Mouse (Mus musculus) kidney, embryonic 14.5 days (tissue): ENCODE data around the gene En1. TPM values are rescaled to one million over a fixed set of nuclear protein-coding genes. Genes with fewer than 3 reads are reported as not detected.

Experiments used
- ATAC-seq: fragments of 200-750 bp; cut with Nextera tagmentation; 2 replicates; pipeline ENCODE4 v1.8.0; 2017; ENCODE audit warnings: moderate number of reproducible peaks, mild to moderate bottlenecking, moderate TSS enrichment, moderate library complexity; ENCODE audit not compliant: low FRiP score, low TSS enrichment
- H3K27ac ChIP-seq: fragments of 300-500 bp; sonication (generic); 2 replicates; pipeline ENCODE4 v1.5.1; 2014; ENCODE audit warnings: low read depth, mild to moderate bottlenecking, low read length, moderate library complexity, mixed read lengths
- H3K27me3 ChIP-seq: fragments of 300-500 bp; sonication (generic); 2 replicates; pipeline ENCODE4 v1.6.1; 2014; ENCODE audit warnings: mild to moderate bottlenecking, low read length; ENCODE audit not compliant: control insufficient read depth, insufficient read depth
- H3K36me3 ChIP-seq: fragments of 300-500 bp; sonication (generic); 2 replicates; pipeline ENCODE4 v1.6.1; 2014; ENCODE audit warnings: low read length, mixed read lengths; ENCODE audit not compliant: control insufficient read depth, insufficient read depth
- H3K4me1 ChIP-seq: fragments of 300-500 bp; sonication (generic); 2 replicates; pipeline ENCODE4 v1.6.1; 2014; ENCODE audit warnings: low read length, mixed read lengths; ENCODE audit not compliant: control insufficient read depth, insufficient read depth
- H3K4me2 ChIP-seq: fragments of 300-500 bp; sonication (generic); replicated peaks from 2 replicates; pipeline ENCODE4 v1.6.1; 2014; ENCODE audit warnings: low read depth, mild to moderate bottlenecking, low read length
- H3K4me3 ChIP-seq: fragments of 300-500 bp; sonication (generic); 2 replicates; pipeline ENCODE4 v1.5.1; 2014; ENCODE audit warnings: mild to moderate bottlenecking, low read length
- H3K9ac ChIP-seq: fragments of 300-500 bp; sonication (generic); 2 replicates; pipeline ENCODE4 v1.6.1; 2014; ENCODE audit warnings: low read depth, mild to moderate bottlenecking, low read length, moderate library complexity
- H3K9me3 ChIP-seq: fragments of 300-500 bp; sonication (generic); 2 replicates; pipeline ENCODE4 v1.6.1; 2016; ENCODE audit warnings: low read length; ENCODE audit not compliant: control insufficient read depth
- WGBS: fragments of 180-500 bp; shearing (Covaris S2); extraction: QIAGEN DNeasy Blood & Tissue Kit; methylation state at CpG from one replicate; pipeline ENCODE4 v1.1.7; 2014; 5-methylcytosine and 5-hydroxymethylcytosine counted together
- polyA plus RNA-seq: library from polyadenylated mRNA; unstranded; fragments of >200 nt; fragmentation: Nextera tagmentation; extraction: Ambion mirVana; gene quantifications from 2 replicates; pipeline ENCODE4 v1.2.1, GENCODE M21; 2014

The En1 gene
- polyA plus RNA-seq, 1 experiment from 2014 or later: not detected

DNA sequence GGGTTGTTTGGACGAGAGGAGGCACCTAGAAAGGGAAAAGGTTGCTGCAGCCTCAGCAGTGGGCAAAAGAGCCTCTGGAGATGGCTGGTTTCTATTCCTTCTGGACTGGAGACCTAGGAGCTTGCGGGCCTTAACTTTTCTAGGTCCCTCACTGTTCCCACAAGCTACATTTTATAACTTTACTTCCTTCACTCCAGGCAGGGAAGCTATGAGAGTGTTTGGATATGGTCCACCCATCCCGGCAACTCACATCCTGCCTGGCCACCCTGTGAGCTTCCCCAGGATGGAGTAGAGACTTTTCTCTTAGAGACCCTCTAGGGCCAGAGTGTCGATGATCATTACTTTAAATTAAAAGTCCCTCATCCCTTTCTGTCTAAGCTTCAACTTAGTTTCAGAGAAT is 13.3 kb downstream of the En1 start:
- Histone ChIP-seq H3K4me2 (no peak overlapping the region), H3K4me1 (no peaks in the 10 kb centered on the region), H3K27me3 (peaks cover 99% of the 10 kb centered on the region), H3K9ac (no peak overlapping the region), H3K27ac (no peak overlapping the region), H3K4me3 (no peak overlapping the region), H3K36me3 (no peaks in the 10 kb centered on the region), H3K9me3 (no peaks in the 10 kb centered on the region)
- ATAC-seq: no peak
- 1% methylated on average over 4 of the region's 4 CpGs for WGBS

DNA sequence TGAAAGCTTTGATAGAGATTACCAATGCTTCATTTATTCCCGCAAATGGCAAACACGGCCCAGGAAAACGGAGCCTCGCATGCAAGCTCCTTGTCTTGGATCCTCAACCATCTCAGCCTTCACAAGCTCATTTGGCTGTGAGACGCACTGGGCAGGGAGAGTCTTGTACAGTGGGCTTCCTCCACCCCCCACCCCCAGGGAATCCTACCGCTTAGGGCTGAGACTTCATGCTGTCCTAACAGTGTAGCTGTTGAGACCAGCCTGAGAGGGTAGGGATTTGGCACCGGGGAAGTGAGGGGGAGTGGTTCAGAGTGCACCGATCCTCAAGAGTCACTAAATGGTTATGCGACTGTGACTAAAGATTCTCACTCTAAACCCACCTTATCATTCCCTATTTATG is 13.7 kb downstream of the En1 start:
- WGBS: 1% methylated on average over 9 of the region's 9 CpGs
- Histone ChIP-seq H3K36me3 (no peaks in the 10 kb centered on the region), H3K27ac (no peak overlapping the region), H3K4me3 (no peak overlapping the region), H3K9ac (no peak overlapping the region), H3K4me2 (no peak overlapping the region), H3K27me3 (peaks cover 98% of the 10 kb centered on the region), H3K9me3 (no peaks in the 10 kb centered on the region), H3K4me1 (no peaks in the 10 kb centered on the region)
- no peak for ATAC-seq

DNA sequence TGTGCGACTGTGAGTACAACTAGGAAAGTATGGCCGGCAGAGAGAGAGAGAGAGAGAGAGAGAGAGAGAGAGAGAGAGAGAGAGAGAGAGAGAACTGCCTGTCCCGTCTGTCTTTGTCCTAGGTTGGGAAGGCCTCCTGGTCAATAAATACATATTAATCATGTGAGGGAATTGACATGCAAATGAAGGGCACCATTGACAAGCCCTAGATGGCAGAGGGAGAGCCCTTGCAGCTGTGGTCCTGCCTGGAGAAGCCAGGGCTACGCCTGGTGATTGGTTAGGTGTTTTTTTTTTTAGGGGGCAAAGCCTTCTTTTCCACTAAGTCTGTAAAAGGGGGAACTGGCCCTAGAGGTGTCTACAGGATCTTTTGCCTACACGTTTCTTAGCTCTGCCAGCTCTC is 19.2 kb downstream of the En1 start:
- ATAC-seq: no peak
- no peak overlapping the region for H3K27ac ChIP-seq
- no peak overlapping the region for H3K4me2 ChIP-seq
- peaks cover 86% of the 10 kb centered on the region for H3K27me3 ChIP-seq
- WGBS: 30% methylated on average over 5 of the region's 5 CpGs
- H3K9me3 ChIP-seq: no peaks in the 10 kb centered on the region
- H3K4me1 ChIP-seq: no peaks in the 10 kb centered on the region
- H3K9ac ChIP-seq: no peak overlapping the region
- H3K36me3 ChIP-seq: no peaks in the 10 kb centered on the region
- H3K4me3 ChIP-seq: no peak overlapping the region

GRCm38 (mm10) chr1:120626930-120627621 is 24.9 kb downstream of the En1 start:
- H3K36me3 ChIP-seq: no peaks in the 10 kb centered on the region
- H3K9ac ChIP-seq: no peak overlapping the region
- H3K27ac ChIP-seq: no peak overlapping the region
- WGBS: 32% methylated on average over 11 of the region's 11 CpGs
- H3K27me3 ChIP-seq: peaks cover 39% of the 10 kb centered on the region
- no peak overlapping the region for H3K4me2 ChIP-seq
- no peaks in the 10 kb centered on the region for H3K9me3 ChIP-seq
- H3K4me1 ChIP-seq: no peaks in the 10 kb centered on the region
- no peak for ATAC-seq
- H3K4me3 ChIP-seq: no peak overlapping the region

DNA sequence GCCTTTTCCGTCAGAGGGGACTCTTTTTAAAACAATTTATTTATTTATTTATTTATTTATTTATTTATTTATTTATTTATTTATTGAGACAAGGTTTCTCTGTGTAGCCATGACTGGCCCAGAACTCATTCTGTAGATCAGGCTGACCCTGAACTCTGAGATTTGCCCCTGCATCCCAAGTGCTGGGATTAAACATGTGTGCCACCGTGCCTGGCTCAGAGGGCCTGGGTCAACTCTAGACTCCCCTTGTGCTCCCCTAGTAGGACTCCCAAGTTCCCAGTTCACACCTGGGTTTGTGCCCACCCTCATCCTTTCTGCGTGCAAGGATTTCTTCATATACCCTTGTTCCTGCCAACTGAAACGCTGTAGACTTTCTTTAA is 25.4 kb downstream of the En1 start:
- ATAC-seq: no peak
- peaks cover 34% of the 10 kb centered on the region for H3K27me3 ChIP-seq

GRCm38 (mm10) chr1:120628821-120629220 is 26.6 kb downstream of the En1 start:
- WGBS: 58% methylated on average over 9 of the region's 9 CpGs
- Histone ChIP-seq H3K4me2 (no peak overlapping the region), H3K36me3 (no peaks in the 10 kb centered on the region), H3K27ac (no peak overlapping the region), H3K4me1 (no peaks in the 10 kb centered on the region), H3K9me3 (no peaks in the 10 kb centered on the region), H3K4me3 (no peak overlapping the region), H3K27me3 (peaks cover 24% of the 10 kb centered on the region), H3K9ac (no peak overlapping the region)
- no peak for ATAC-seq

More for the DNA sequence above, 25.4 kb downstream of the En1 start:
- H3K4me2 ChIP-seq: no peak overlapping the region
- no peak overlapping the region for H3K27ac ChIP-seq
- H3K9ac ChIP-seq: no peak overlapping the region
- 73% methylated on average over 4 of the region's 4 CpGs for WGBS
- no peak overlapping the region for H3K4me3 ChIP-seq
- no peaks in the 10 kb centered on the region for H3K36me3 ChIP-seq
- no peaks in the 10 kb centered on the region for H3K9me3 ChIP-seq
- no peaks in the 10 kb centered on the region for H3K4me1 ChIP-seq

DNA sequence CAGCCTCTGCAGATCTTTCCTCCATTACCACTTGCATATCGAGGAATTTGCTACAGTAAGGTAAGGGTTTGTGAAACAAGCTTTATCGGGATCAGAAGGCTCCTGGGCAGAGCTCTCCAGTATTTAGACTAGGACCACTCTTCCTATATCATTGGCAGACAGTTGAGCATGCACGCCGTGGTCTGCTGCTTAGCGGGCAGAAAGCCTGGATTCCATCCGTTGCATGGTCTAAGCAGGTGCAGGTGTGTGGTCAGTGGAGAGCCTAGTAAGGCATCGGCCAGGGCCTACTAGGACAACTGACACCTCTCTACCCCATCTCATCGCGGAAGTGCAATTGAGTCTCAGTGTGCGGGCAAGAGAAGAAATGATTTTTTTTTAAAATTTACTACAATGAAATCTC is 41.2 kb downstream of the En1 start:
- H3K27ac ChIP-seq: no peak overlapping the region
- H3K36me3 ChIP-seq: no peaks in the 10 kb centered on the region
- H3K4me2 ChIP-seq: peak overlapping the region; percentile 33
- H3K4me1 ChIP-seq: 0 out of 2 replicates have a peak, but pooled peaks cover 3% of the 10 kb centered on the region
- H3K4me3 ChIP-seq: no peak overlapping the region; the same call in 1 of the 2 replicates
- H3K9ac ChIP-seq: no peak overlapping the region
- no peaks in the 10 kb centered on the region for H3K9me3 ChIP-seq
- ATAC-seq: no peak
- H3K27me3 ChIP-seq: no peaks in the 10 kb centered on the region; the same call in 1 of the 2 replicates
- 13% methylated on average over 10 of the region's 10 CpGs for WGBS

DNA sequence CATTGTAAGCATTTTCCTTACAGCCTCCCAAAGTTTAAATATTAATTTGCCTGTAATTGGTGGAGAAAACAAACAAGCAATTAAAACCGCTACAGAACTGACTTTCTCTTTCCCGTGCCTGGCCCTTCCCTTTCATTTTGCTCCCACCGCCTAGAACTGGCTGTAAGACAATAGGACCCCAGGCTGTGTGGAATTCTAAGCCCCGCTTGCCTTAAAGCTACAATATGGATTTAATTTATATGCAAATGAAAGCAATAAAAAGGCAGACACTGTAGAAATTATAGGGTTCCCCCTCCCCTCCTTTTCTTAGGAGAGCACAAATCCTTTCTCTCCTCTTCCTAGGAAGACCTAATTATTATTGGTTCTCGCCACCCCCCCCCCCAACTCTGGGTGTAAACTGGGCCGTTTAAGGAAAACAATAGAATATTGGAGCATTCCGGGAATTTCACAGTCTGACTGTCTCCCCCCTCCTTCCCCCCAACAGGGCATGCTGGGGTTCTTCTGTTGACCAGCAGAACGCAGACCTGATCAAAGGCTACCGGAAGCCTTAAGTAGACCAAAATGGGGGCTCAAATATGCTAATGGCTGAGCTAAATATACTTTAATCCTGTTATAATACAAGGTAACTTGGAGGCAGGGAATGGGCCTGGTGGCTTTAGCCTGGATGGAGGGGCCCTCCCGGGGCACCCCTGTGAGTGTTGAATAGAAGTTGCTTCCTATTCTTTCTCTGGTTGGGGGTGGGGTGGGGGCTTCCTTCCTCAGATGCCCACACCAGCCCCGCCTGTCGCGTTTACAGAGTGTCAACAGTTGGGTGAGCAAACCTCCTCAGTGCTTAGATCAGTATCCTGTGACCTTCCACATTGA is 41.9 kb downstream of the En1 start:
- H3K9ac ChIP-seq: no peak overlapping the region
- 0 out of 2 replicates have a peak, but pooled peaks cover 3% of the 10 kb centered on the region for H3K4me1 ChIP-seq
- no peak overlapping the region; the same call in 1 of the 2 replicates for H3K4me3 ChIP-seq
- peak; percentile 55 for ATAC-seq
- no peaks in the 10 kb centered on the region for H3K9me3 ChIP-seq
- H3K36me3 ChIP-seq: no peaks in the 10 kb centered on the region
- 3% methylated on average over 13 of the region's 13 CpGs for WGBS
- no peak overlapping the region for H3K27ac ChIP-seq
- H3K27me3 ChIP-seq: no peaks in the 10 kb centered on the region; the same call in 1 of the 2 replicates
- H3K4me2 ChIP-seq: peak overlapping the region; percentile 33

DNA sequence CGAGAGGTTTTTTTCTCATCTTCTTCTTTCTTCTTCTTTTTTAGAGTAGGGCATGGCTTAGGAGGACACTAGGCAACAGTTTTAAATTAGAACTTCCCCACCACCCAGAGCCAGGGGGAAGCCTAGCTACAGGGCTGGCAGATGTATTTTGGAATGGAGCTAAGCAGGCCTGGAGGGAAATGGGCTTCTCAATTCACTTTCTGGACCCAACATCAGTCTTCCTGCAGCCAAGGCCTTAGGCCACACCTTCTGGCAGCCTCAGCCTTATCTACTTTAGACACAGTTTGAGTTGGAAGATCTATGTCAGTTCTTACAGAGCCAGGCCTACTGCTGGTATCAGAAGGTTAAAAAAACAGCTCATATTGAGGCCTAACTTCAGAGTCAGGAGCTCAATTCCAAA is 42.5 kb downstream of the En1 start:
- no peak overlapping the region for H3K9ac ChIP-seq
- no peak overlapping the region for H3K4me3 ChIP-seq
- 0 out of 2 replicates have a peak, but pooled peaks cover 3% of the 10 kb centered on the region for H3K4me1 ChIP-seq
- 37% methylated on average over 1 of the region's 1 CpGs for whole genome bisulfite sequencing
- 0 out of 2 replicates have a peak, but pooled peaks have one; percentile 9 for ATAC-seq
- no peaks in the 10 kb centered on the region for H3K36me3 ChIP-seq
- H3K4me2 ChIP-seq: no peak overlapping the region
- no peaks in the 10 kb centered on the region; the same call in 1 of the 2 replicates for H3K27me3 ChIP-seq
- no peaks in the 10 kb centered on the region for H3K9me3 ChIP-seq
- no peak overlapping the region for H3K27ac ChIP-seq
